Mouse (Mus musculus): ENCODE results near the gene Fam187a. TPM values are rescaled to one million over a fixed set of nuclear protein-coding genes. Genes with fewer than 3 reads are reported as not detected.
A peak's percentile ranks its signal among the peaks of the same experiment; 100 is the strongest.

Fam187a gene
- polyA plus RNA-seq, 1 experiment from 2014 or later = not detected

DNA sequence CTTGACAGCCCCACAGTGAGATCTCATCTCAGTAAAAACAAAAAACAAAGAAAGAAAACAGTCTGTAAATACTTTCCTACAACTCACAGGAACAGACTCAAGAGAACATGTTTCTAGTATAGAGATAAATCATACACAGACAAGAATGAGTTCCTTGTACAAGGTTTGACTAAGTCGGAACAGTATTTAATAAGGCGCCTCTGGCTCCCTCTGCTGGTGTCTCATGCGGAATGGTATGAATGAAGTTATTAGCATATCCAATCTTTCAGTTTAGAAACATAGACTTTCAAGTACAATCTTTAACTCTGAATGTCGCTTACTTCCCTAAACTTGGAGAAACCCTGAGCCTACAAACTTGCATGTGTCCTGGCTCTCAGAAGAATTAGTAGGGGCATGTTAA, 20.7 kb upstream of the Fam187a start:
- no peak for ATAC-seq (ENCODE audit: low FRiP score, low read depth)
- Histone ChIP-seq H3K36me3 (peaks cover 93% of the 10 kb centered on the region), H3K4me3 (no peak overlapping the region), H3K27me3 (no peaks in the 10 kb centered on the region), H3K9me3 (no peaks in the 10 kb centered on the region), H3K4me1 (no peaks in the 10 kb centered on the region), H3K9ac (no peak overlapping the region), H3K27ac (peak overlapping the region; percentile 28; the same call in 1 of the 2 replicates), H3K4me2 (replicated peaks) (no peak overlapping the region)
- WGBS = 37% methylated on average over 4 of the region's 4 CpGs

DNA sequence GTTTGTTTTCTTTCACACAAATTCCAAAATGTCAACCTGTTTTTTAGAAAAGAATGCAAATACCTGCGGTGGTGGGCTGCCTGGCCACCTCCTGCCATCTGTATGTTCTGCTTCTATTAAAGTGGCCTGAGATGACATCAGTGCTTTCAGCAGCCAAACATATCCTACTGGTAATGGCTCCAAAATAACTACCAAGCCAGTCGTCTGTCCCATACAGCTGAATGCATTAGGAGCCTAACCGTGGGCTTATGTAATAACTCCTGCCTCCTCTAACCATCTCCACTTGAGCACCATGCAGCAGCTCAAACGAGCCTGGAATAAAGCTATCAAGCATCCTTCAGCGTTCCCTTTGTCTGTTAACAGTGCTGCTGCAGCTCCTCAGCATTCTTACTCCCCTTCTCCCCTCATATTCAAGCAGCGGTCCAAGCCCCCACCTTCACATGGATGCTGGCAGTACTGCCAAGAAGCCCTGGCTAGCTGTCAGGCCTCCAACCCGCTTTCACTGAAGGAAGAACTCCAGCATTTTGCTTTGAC, 10.1 kb upstream of the Fam187a start:
- peaks cover 8% of the 10 kb centered on the region for H3K4me1 ChIP-seq
- no peak overlapping the region for H3K9ac ChIP-seq
- no peaks in the 10 kb centered on the region for H3K9me3 ChIP-seq
- H3K4me2 ChIP-seq (replicated peaks) = no peak overlapping the region
- H3K27ac ChIP-seq = no peak overlapping the region
- peaks cover 66% of the 10 kb centered on the region for H3K36me3 ChIP-seq
- 91% methylated on average over 7 of the region's 7 CpGs for WGBS
- H3K4me3 ChIP-seq = no peak overlapping the region
- no peaks in the 10 kb centered on the region for H3K27me3 ChIP-seq
- no peak for ATAC-seq (ENCODE audit: low FRiP score, low read depth)

DNA sequence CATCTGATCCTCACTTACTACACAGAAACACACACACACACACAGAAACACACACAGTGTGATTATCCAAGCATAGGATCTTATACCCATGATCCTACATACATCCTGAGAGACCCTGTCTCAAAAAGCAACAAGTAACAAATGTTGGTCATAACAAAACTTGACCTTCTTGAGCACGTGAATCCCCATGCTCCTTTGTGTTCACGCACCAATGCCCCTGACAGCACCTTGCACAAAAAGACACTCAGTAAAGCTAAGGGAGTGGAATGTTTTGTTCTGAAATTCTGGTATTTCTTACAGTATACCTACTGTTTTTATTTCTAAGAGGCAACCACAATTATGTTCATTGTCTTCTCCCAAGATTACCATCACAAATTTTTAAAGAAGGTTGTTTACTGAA, 5.4 kb upstream of the Fam187a start:
- Histone ChIP-seq H3K27ac (no peak overlapping the region), H3K9ac (peak overlapping the region; percentile 89), H3K4me1 (peaks cover 16% of the 10 kb centered on the region), H3K27me3 (peaks cover 10% of the 10 kb centered on the region), H3K4me3 (peak overlapping the region; percentile 82), H3K4me2 (replicated peaks) (peak overlapping the region; percentile 78), H3K36me3 (peaks cover 30% of the 10 kb centered on the region), H3K9me3 (no peaks in the 10 kb centered on the region)
- ATAC-seq (ENCODE audit: low FRiP score, low read depth) = no peak
- WGBS = 86% methylated on average over 2 of the region's 2 CpGs

DNA sequence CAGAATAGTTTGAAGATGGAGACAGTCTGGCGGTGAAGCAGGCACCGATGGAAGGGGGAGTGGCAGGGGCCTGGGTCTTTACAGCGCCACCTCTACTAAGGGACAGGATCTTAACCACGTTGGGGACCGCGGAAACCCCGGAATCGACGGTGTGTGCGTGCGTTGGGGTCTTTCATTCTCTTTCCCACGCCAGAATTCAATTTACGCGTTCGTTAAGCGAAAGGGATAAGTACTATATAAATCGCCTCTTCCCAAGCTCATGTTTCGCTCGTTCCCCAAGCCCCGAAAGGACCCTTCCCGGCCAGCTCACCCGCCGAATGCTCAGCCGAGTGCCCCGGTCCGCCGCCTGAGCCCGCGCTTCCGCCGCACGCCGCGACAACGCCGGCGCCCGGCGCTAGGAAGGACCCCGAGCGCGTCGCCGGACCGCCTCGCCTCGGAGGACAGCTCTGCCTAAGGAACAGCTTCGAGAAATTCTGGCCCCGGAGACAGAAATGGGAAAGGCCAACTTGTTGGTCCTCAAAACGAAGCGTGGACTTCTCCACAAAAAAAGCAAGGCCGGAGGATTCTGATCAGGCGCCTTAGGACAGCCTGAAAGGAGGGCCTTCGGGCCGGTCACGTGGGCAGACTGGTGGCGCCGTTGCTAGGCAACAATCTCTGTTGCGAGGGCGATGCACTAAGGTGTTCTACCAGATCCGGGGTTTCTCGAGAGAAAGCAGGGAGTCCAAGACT, 4.2 kb upstream of the Fam187a start, which contains the start of the genes Eftud2 and Ccdc103:
TSS of gene Eftud2 (minus strand) at position 401 of the 729 bp plus-strand sequence.
TSS of gene Ccdc103 (plus strand) at position 620 of the 729 bp plus-strand sequence.
- peak within 1 kb of the TSS; percentile 89 for H3K9ac ChIP-seq
- H3K27me3 ChIP-seq = peaks cover 19% of the 10 kb centered on the region
- peak; percentile 90 for ATAC-seq (ENCODE audit: low FRiP score, low read depth)
- H3K4me3 ChIP-seq = peak within 1 kb of the TSS; percentile 82
- peak within 1 kb of the TSS; percentile 78 for H3K4me2 ChIP-seq (replicated peaks)
- H3K36me3 ChIP-seq = peaks cover 18% of the 10 kb centered on the region
- H3K4me1 ChIP-seq = peaks cover 16% of the 10 kb centered on the region
- H3K27ac ChIP-seq = peak within 1 kb of the TSS; percentile 80
- H3K9me3 ChIP-seq = no peaks in the 10 kb centered on the region
- WGBS = 0% methylated on average over 62 of the region's 62 CpGs

DNA sequence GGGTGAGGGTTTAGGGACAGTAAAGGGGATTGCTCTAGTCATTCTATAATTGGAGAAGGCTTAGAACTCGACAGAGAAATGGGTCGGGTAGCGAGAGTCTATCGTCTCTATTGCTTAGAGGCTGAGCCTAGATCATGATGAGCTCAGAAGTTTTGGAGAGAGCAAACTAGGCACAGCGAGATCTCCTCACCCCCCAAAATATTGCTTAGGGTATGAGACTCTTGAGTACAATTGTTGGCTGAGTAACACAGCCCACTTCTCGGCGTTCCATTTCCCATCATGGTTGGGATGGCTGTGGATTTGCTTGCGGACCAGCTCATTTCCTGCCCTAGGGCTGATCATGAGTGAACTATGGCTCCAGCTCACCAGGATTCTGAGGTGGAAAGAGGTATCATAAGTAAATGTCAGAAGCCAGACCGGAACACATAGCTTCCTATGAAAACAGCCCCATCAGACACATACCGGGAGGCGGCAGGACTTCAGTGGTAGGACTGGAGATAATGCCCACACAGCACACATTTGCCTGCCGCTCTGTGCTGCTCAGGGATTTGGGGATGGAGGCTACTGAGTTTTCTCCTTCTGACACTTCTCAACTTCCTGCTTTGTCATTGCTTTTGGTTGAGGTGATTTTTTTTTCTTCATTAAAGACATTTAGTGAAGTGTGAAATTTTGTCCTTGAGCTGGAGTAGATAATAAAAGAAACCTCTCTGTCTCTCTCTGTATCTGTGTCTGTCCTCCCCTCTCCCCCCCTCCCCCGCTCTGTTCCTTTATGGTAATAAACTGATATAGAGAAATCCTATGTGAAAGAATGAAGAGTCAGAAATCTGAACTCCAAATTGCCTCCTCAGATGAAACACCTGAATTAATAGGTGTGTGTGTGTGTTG, 3.4 kb upstream of the Fam187a start:
- peak overlapping the region; percentile 80; the same call in 1 of the 2 replicates for H3K27ac ChIP-seq
- H3K36me3 ChIP-seq = peaks cover 12% of the 10 kb centered on the region
- peaks cover 25% of the 10 kb centered on the region for H3K27me3 ChIP-seq
- H3K9me3 ChIP-seq = no peaks in the 10 kb centered on the region
- H3K4me2 ChIP-seq (replicated peaks) = peak overlapping the region; percentile 78
- ATAC-seq (ENCODE audit: low FRiP score, low read depth) = peak; percentile 32
- peaks cover 16% of the 10 kb centered on the region for H3K4me1 ChIP-seq
- H3K9ac ChIP-seq = peak overlapping the region; percentile 89
- H3K4me3 ChIP-seq = peak overlapping the region; percentile 82
- WGBS = 15% methylated on average over 13 of the region's 13 CpGs

DNA sequence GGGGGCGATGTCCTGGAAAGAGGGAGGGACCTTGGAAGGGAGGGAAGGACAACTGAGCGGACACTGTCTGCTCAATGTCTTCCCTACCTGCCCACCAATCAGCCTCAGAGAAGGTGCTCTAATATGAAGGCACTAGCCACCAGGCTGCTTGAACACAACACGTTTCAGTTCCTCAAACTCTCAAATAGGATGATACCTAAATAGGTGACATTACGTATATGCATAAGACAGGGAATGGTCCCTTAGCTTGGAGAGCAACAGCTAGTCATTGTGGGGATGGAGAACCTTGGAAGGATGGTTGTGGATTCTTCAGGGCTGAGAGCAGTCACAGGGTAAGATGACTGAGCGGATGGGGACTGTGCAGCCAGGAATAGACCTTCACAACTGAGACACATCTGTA, 2.5 kb downstream of the Fam187a start:
- no peak for ATAC-seq (ENCODE audit: low FRiP score, low read depth)
- Histone ChIP-seq H3K27ac (no peak overlapping the region), H3K4me3 (no peak overlapping the region), H3K9ac (no peak overlapping the region), H3K27me3 (peaks cover 41% of the 10 kb centered on the region), H3K9me3 (no peaks in the 10 kb centered on the region), H3K4me2 (replicated peaks) (no peak overlapping the region), H3K4me1 (no peaks in the 10 kb centered on the region), H3K36me3 (no peaks in the 10 kb centered on the region)
- 75% methylated on average over 5 of the region's 5 CpGs for WGBS

DNA sequence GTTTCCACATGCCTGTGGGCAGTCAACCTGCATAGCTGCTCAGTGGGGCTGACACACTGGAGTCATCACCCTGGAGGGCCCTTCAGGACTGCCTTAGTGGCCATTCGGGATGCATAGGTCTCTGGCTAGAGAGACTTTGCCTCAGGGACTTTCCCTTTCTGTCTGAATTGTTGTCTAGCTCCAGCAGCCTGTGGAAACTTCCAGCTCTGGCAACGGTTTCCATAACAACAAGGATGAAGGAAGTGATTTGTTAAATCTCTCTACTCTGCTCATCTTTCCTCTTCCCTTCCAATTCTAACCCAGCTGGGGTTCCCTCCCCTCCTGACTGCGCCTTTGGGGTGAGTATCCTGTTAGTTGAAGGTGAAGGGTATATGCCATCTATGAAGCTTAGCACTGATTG, 3.2 kb downstream of the Fam187a start:
- H3K27me3 ChIP-seq = peaks cover 38% of the 10 kb centered on the region
- no peak overlapping the region for H3K4me3 ChIP-seq
- no peak overlapping the region for H3K27ac ChIP-seq
- H3K36me3 ChIP-seq = no peaks in the 10 kb centered on the region
- no peak for ATAC-seq (ENCODE audit: low FRiP score, low read depth)
- no peaks in the 10 kb centered on the region for H3K9me3 ChIP-seq
- no peaks in the 10 kb centered on the region for H3K4me1 ChIP-seq
- no peak overlapping the region for H3K4me2 ChIP-seq (replicated peaks)
- 63% methylated on average over 3 of the region's 3 CpGs for WGBS
- H3K9ac ChIP-seq = peak overlapping the region; percentile 25; the same call in 1 of the 2 replicates

DNA sequence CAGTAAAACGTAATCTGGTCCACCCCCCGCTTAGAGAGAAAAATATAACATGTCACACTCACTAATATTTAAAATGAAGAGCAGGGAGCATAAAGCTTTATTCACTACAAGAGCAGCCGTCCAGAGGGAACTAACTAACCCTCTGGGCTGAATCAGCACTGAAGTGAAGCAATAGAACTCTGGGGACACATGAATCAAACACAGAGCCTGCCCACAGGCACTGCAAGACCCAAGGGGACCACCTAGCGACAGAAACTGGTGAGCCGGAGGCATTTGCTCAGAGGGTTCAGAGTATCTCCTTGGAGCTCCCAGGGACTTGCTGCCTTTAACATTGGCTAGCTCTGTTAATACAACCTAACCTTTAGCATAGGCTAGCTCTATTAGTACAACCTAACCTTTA, 5.1 kb downstream of the Fam187a start:
- H3K36me3 ChIP-seq = no peaks in the 10 kb centered on the region
- H3K27me3 ChIP-seq = peaks cover 51% of the 10 kb centered on the region
- ATAC-seq (ENCODE audit: low FRiP score, low read depth) = no peak
- H3K4me2 ChIP-seq (replicated peaks) = no peak overlapping the region
- peaks cover 7% of the 10 kb centered on the region; the same call in 1 of the 2 replicates for H3K4me1 ChIP-seq
- H3K9me3 ChIP-seq = no peaks in the 10 kb centered on the region
- H3K9ac ChIP-seq = no peak overlapping the region
- WGBS = 58% methylated on average over 5 of the region's 5 CpGs
- H3K4me3 ChIP-seq = no peak overlapping the region
- no peak overlapping the region for H3K27ac ChIP-seq

DNA sequence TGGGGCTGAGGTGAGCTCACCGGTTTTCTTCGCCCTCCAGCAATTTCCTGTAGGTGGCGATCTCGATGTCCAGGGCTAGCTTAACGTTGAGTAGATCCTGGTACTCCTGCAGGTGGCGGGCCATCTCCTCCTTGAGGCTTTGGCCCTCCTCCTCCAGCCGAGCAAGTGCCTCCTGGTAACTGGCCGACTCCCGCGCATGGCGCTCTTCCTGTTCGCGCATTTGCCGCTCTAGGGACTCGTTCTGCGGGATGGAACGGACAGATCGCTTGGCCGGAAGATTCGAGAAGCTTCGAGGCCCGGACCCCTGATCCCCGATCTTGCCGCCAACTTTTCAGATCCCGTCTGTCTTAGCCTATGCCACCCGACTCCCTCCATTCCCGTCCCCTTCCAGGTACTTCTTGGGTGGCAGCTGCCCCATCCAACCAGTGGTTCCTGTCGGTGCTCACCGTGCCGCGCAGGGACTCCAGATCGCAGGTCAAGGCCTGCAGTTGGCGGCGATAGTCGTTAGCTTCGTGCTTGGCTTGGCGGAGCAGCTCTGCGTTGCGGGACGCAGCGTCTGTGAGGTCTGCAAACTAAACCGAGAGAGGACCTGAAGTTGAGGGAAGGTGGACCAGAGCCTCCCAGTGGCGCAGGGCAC, 8.2 kb downstream of the Fam187a start:
- peak overlapping the region; percentile 72 for H3K9ac ChIP-seq
- H3K4me2 ChIP-seq (replicated peaks) = peak overlapping the region; percentile 81
- peak; percentile 80 for ATAC-seq (ENCODE audit: low FRiP score, low read depth)
- no peaks in the 10 kb centered on the region for H3K9me3 ChIP-seq
- peak overlapping the region; percentile 48 for H3K4me3 ChIP-seq
- WGBS = 1% methylated on average over 43 of the region's 43 CpGs
- peaks cover 56% of the 10 kb centered on the region for H3K27me3 ChIP-seq
- H3K36me3 ChIP-seq = no peaks in the 10 kb centered on the region
- peaks cover 7% of the 10 kb centered on the region; the same call in 1 of the 2 replicates for H3K4me1 ChIP-seq
- no peak overlapping the region for H3K27ac ChIP-seq

DNA sequence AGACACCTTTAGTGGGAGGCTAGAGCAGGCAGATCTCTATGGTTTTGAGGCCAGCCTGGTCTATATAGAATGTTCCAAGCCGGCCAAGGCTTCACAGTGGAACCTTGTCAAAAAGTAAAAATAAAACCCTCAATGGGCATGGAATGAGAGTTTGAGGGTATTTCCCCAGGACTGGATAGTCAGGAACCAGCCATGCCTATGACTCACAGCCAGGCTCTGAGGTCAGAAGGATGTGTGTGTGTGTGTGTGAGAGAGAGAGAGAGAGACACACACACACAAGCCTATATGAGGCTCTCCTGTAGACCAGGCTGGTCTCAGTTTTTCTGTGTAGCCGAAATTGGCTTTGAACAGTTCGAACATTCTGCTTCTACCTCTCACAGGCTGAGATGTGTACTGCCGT, 9.7 kb downstream of the Fam187a start:
- Histone ChIP-seq H3K36me3 (no peaks in the 10 kb centered on the region), H3K9ac (no peak overlapping the region), H3K9me3 (no peaks in the 10 kb centered on the region), H3K4me1 (peaks cover 7% of the 10 kb centered on the region; the same call in 1 of the 2 replicates), H3K4me3 (no peak overlapping the region), H3K4me2 (replicated peaks) (no peak overlapping the region), H3K27me3 (peaks cover 56% of the 10 kb centered on the region), H3K27ac (no peak overlapping the region)
- WGBS = 88% methylated on average over 4 of the region's 4 CpGs
- no peak for ATAC-seq (ENCODE audit: low FRiP score, low read depth)

DNA sequence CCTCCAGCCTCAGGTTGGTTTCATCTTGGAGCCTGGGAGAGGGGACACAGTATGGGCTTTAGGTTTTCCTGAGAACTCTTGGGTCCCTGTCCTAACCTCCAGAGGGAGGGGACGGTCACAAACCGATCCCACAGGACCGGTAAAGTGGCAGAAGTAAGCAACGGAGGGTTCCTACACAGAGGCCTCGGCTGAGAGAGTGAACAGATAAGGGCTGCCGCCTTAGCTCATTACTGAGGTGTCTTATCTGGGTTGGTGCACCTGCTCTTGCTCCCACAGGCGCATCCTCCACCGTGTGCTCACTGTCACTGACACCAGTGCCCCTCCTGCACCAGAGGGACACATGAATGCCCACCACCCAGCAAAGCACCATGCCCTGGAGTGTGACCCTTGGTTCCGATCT, 10.8 kb downstream of the Fam187a start:
- Histone ChIP-seq H3K27ac (no peak overlapping the region), H3K4me1 (peaks cover 7% of the 10 kb centered on the region; the same call in 1 of the 2 replicates), H3K4me2 (replicated peaks) (no peak overlapping the region), H3K9me3 (no peaks in the 10 kb centered on the region), H3K4me3 (no peak overlapping the region), H3K27me3 (peaks cover 54% of the 10 kb centered on the region), H3K36me3 (no peaks in the 10 kb centered on the region), H3K9ac (no peak overlapping the region)
- ATAC-seq (ENCODE audit: low FRiP score, low read depth) = no peak
- 77% methylated on average over 9 of the region's 9 CpGs for WGBS

All from limb, embryonic 13.5 days (tissue).